Mouse (Mus musculus): ENCODE measurements around the gene Cpeb3. TPM values are rescaled to one million over a fixed set of nuclear protein-coding genes. Genes with fewer than 3 reads are reported as not detected.

Cpeb3 gene
- polyA plus RNA-seq (2015; fragmentation: Nextera tagmentation; extraction: Ambion mirVana) = 3.3 and 4.8 TPM in 2 replicates

- Histone ChIP-seq H3K27me3 (no peaks in the 10 kb centered on the region), H3K36me3 (replicated peaks) (peaks cover 29% of the 10 kb centered on the region), H3K4me1 (replicated peaks) (peaks cover 71% of the 10 kb centered on the region), H3K9me3 (replicated peaks) (no peaks in the 10 kb centered on the region), H3K27ac (replicated peaks) (peak within 1 kb of the TSS; percentile 98), H3K4me3 (replicated peaks) (peak within 1 kb of the TSS; percentile 99), H3K9ac (peak within 1 kb of the TSS; percentile 100), H3K4me2 (peak within 1 kb of the TSS; percentile 85)
- under 1% methylated on average over 15 of the region's 15 CpGs for WGBS (ENCODE audit: insufficient replicate concordance)
- ATAC-seq (ENCODE audit: insufficient read depth) = no peak
These were observed at the start of gene Cpeb3 for GRCm38 (mm10) chr19:37208176-37208755. Gene Cpeb3 (minus strand): TSS chr19:37208601.

GRCm38 (mm10) chr19:37255321-37255720, 46.9 kb upstream of the Cpeb3 start:
- 65% methylated on average over 9 of the region's 9 CpGs for WGBS (ENCODE audit: insufficient replicate concordance)
- Histone ChIP-seq H3K4me1 (replicated peaks) (peaks cover 10% of the 10 kb centered on the region), H3K4me2 (no peak overlapping the region), H3K4me3 (replicated peaks) (no peak overlapping the region), H3K9me3 (replicated peaks) (no peaks in the 10 kb centered on the region), H3K27ac (replicated peaks) (no peak overlapping the region), H3K9ac (no peak overlapping the region), H3K27me3 (no peaks in the 10 kb centered on the region; the same call in 1 of the 2 replicates), H3K36me3 (replicated peaks) (no peaks in the 10 kb centered on the region)
- no peak for ATAC-seq (ENCODE audit: insufficient read depth)

- no peak overlapping the region for H3K4me2 ChIP-seq
- H3K9ac ChIP-seq = no peak overlapping the region
- H3K4me1 ChIP-seq (replicated peaks) = peaks cover 9% of the 10 kb centered on the region
- 56% methylated on average over 6 of the region's 6 CpGs for WGBS (ENCODE audit: insufficient replicate concordance)
- H3K36me3 ChIP-seq (replicated peaks) = no peaks in the 10 kb centered on the region
- no peak overlapping the region for H3K4me3 ChIP-seq (replicated peaks)
- no peak overlapping the region for H3K27ac ChIP-seq (replicated peaks)
- no peaks in the 10 kb centered on the region for H3K27me3 ChIP-seq
- ATAC-seq (ENCODE audit: insufficient read depth) = no peak; the same call in 1 of the 2 replicates
- no peaks in the 10 kb centered on the region for H3K9me3 ChIP-seq (replicated peaks)
These were observed 43.7 kb upstream of the Cpeb3 start for GRCm38 (mm10) chr19:37252104-37252503.

- no peak overlapping the region for H3K4me3 ChIP-seq (replicated peaks)
- H3K36me3 ChIP-seq (replicated peaks) = no peaks in the 10 kb centered on the region
- no peaks in the 10 kb centered on the region for H3K9me3 ChIP-seq (replicated peaks)
- no peaks in the 10 kb centered on the region for H3K27me3 ChIP-seq
- 54% methylated on average over 3 of the region's 3 CpGs for WGBS (ENCODE audit: insufficient replicate concordance)
- H3K9ac ChIP-seq = no peak overlapping the region
- no peak overlapping the region for H3K4me2 ChIP-seq
- no peak for ATAC-seq (ENCODE audit: insufficient read depth)
- H3K4me1 ChIP-seq (replicated peaks) = peaks cover 14% of the 10 kb centered on the region; the same call in 1 of the 2 replicates
- H3K27ac ChIP-seq (replicated peaks) = no peak overlapping the region
These were observed 39.8 kb upstream of the Cpeb3 start for GRCm38 (mm10) chr19:37248199-37248598.

- H3K36me3 ChIP-seq (replicated peaks) = no peaks in the 10 kb centered on the region
- H3K9ac ChIP-seq = no peak overlapping the region
- no peak overlapping the region for H3K4me2 ChIP-seq
- no peak for ATAC-seq (ENCODE audit: insufficient read depth)
- H3K9me3 ChIP-seq (replicated peaks) = no peaks in the 10 kb centered on the region
- H3K4me1 ChIP-seq (replicated peaks) = peaks cover 12% of the 10 kb centered on the region; the same call in 1 of the 2 replicates
- H3K27ac ChIP-seq (replicated peaks) = no peak overlapping the region
- H3K4me3 ChIP-seq (replicated peaks) = no peak overlapping the region
- WGBS (ENCODE audit: insufficient replicate concordance) = 24% methylated on average over 3 of the region's 3 CpGs
- no peaks in the 10 kb centered on the region for H3K27me3 ChIP-seq
These were observed 38.5 kb upstream of the Cpeb3 start for GRCm38 (mm10) chr19:37246859-37247258.

- no peak for ATAC-seq (ENCODE audit: insufficient read depth)
- Histone ChIP-seq H3K27me3 (no peaks in the 10 kb centered on the region), H3K4me1 (replicated peaks) (peaks cover 43% of the 10 kb centered on the region), H3K4me3 (replicated peaks) (no peak overlapping the region), H3K9ac (no peak overlapping the region), H3K27ac (replicated peaks) (peak overlapping the region; percentile 51; the same call in 1 of the 2 replicates), H3K4me2 (no peak overlapping the region), H3K36me3 (replicated peaks) (no peaks in the 10 kb centered on the region), H3K9me3 (replicated peaks) (no peaks in the 10 kb centered on the region)
- WGBS (ENCODE audit: insufficient replicate concordance) = 30% methylated on average over 2 of the region's 2 CpGs
These were observed 34.3 kb upstream of the Cpeb3 start for GRCm38 (mm10) chr19:37242707-37243106.

GRCm38 (mm10) chr19:37241201-37241600, 32.8 kb upstream of the Cpeb3 start:
- no peak overlapping the region for H3K4me2 ChIP-seq
- peaks cover 51% of the 10 kb centered on the region for H3K4me1 ChIP-seq (replicated peaks)
- no peak for ATAC-seq (ENCODE audit: insufficient read depth)
- no peaks in the 10 kb centered on the region for H3K9me3 ChIP-seq (replicated peaks)
- no peak overlapping the region for H3K4me3 ChIP-seq (replicated peaks)
- H3K9ac ChIP-seq = no peak overlapping the region
- H3K36me3 ChIP-seq (replicated peaks) = no peaks in the 10 kb centered on the region
- WGBS (ENCODE audit: insufficient replicate concordance) = 59% methylated on average over 5 of the region's 5 CpGs
- H3K27ac ChIP-seq (replicated peaks) = no peak overlapping the region
- no peaks in the 10 kb centered on the region for H3K27me3 ChIP-seq

- WGBS (ENCODE audit: insufficient replicate concordance) = 26% methylated on average over 4 of the region's 4 CpGs
- no peak for ATAC-seq (ENCODE audit: insufficient read depth)
- H3K4me1 ChIP-seq (replicated peaks) = peaks cover 70% of the 10 kb centered on the region
These were observed 30.7 kb upstream of the Cpeb3 start for GRCm38 (mm10) chr19:37239096-37239495.

GRCm38 (mm10) chr19:37238651-37239050, 30.2 kb upstream of the Cpeb3 start:
- peak; percentile 22; the same call in 1 of the 2 replicates for ATAC-seq (ENCODE audit: insufficient read depth)
- peak overlapping the region; percentile 98 for H3K27ac ChIP-seq (replicated peaks)
- peak overlapping the region; percentile 54 for H3K9ac ChIP-seq
- peak overlapping the region; percentile 17 for H3K4me3 ChIP-seq (replicated peaks)
- H3K4me2 ChIP-seq = peak overlapping the region; percentile 75
- peaks cover 14% of the 10 kb centered on the region for H3K27me3 ChIP-seq
- H3K9me3 ChIP-seq (replicated peaks) = no peaks in the 10 kb centered on the region
- 21% methylated on average over 7 of the region's 7 CpGs for WGBS (ENCODE audit: insufficient replicate concordance)
- peaks cover 74% of the 10 kb centered on the region for H3K4me1 ChIP-seq (replicated peaks)
- no peaks in the 10 kb centered on the region for H3K36me3 ChIP-seq (replicated peaks)

More at GRCm38 (mm10) chr19:37239096-37239495, 30.7 kb upstream of the Cpeb3 start:
- Histone ChIP-seq H3K9me3 (replicated peaks) (no peaks in the 10 kb centered on the region), H3K27ac (replicated peaks) (peak overlapping the region; percentile 98), H3K36me3 (replicated peaks) (no peaks in the 10 kb centered on the region), H3K4me3 (replicated peaks) (peak overlapping the region; percentile 17; the same call in 1 of the 2 replicates), H3K4me2 (peak overlapping the region; percentile 75), H3K27me3 (peaks cover 13% of the 10 kb centered on the region), H3K9ac (peak overlapping the region; percentile 54)

- H3K4me3 ChIP-seq (replicated peaks) = peak overlapping the region; percentile 48
- peak overlapping the region; percentile 98 for H3K27ac ChIP-seq (replicated peaks)
- peak; percentile 88 for ATAC-seq (ENCODE audit: insufficient read depth)
- peak overlapping the region; percentile 75 for H3K4me2 ChIP-seq
- H3K9me3 ChIP-seq (replicated peaks) = no peaks in the 10 kb centered on the region
- peak overlapping the region; percentile 63 for H3K9ac ChIP-seq
- WGBS (ENCODE audit: insufficient replicate concordance) = 5% methylated on average over 15 of the region's 15 CpGs
- peaks cover 14% of the 10 kb centered on the region for H3K27me3 ChIP-seq
- H3K4me1 ChIP-seq (replicated peaks) = peaks cover 80% of the 10 kb centered on the region
- H3K36me3 ChIP-seq (replicated peaks) = no peaks in the 10 kb centered on the region
These were observed 29.5 kb upstream of the Cpeb3 start for GRCm38 (mm10) chr19:37237712-37238437.

- WGBS (ENCODE audit: insufficient replicate concordance) = 16% methylated on average over 5 of the region's 5 CpGs
- H3K27ac ChIP-seq (replicated peaks) = peak overlapping the region; percentile 98
- no peaks in the 10 kb centered on the region for H3K9me3 ChIP-seq (replicated peaks)
- H3K4me3 ChIP-seq (replicated peaks) = peak overlapping the region; percentile 48
- peaks cover 14% of the 10 kb centered on the region for H3K27me3 ChIP-seq
- peak overlapping the region; percentile 63 for H3K9ac ChIP-seq
- peak overlapping the region; percentile 75 for H3K4me2 ChIP-seq
- ATAC-seq (ENCODE audit: insufficient read depth) = peak; percentile 56
- peaks cover 86% of the 10 kb centered on the region for H3K4me1 ChIP-seq (replicated peaks)
- H3K36me3 ChIP-seq (replicated peaks) = no peaks in the 10 kb centered on the region
These were observed 28.9 kb upstream of the Cpeb3 start for GRCm38 (mm10) chr19:37237306-37237705.

All from liver, embryonic 15.5 days (tissue).